Mouse (Mus musculus) Patski (cell line): ENCODE data around the gene Dpp6. TPM values are rescaled to one million over a fixed set of nuclear protein-coding genes. Genes with fewer than 3 reads are reported as not detected.

ENCODE experiments used
- ATAC-seq: fragments of 100-300 bp; one replicate; pipeline ENCODE4 v1.8.0; 2021
- CTCF ChIA-PET: fragments of 350-600 bp; sonication (Branson Sonifier 250); formaldehyde crosslinking; loops from one replicate; lab custom pipeline; 2022; ENCODE audit warnings: inconsistent platforms; lab: Charles Lee
- POLR2A ChIA-PET: fragments of 350-600 bp; sonication (Branson Sonifier 250); formaldehyde crosslinking; loops from one replicate; lab custom pipeline; 2022; ENCODE audit warnings: antibody characterized with exemption, inconsistent platforms; lab: Charles Lee
- DNase-seq: peaks from one replicate; pipeline ENCODE4 v3.0.0-alpha.2; 2011; ENCODE audit warnings: low read depth, low spot score
- H3K27me3 ChIP-seq: fragments of 371-371 bp; one replicate; pipeline ENCODE4 v1.5.1; 2021
- CTCF ChIP-seq: fragments of 100-300 bp; IDR thresholded peaks from one replicate; pipeline ENCODE4 v1.5.1; 2021
- in situ Hi-C: fragments of 300-500 bp; cut with MboI; formaldehyde crosslinking; loops from 3 replicates; pipeline ENCODE4 v1.11.1; 2018; ENCODE audit warnings: low pct_unique_long_range_greater_than_20kb, mixed read lengths
- polyA plus RNA-seq: library from polyadenylated mRNA; unstranded; gene quantifications from one replicate; pipeline ENCODE4 v1.2.3, GENCODE M21; 2021

Dpp6 gene
- polyA plus RNA-seq, 1 experiment from 2014 or later: 0.56 TPM

GRCm38 (mm10) chr5:27621811-27622210, 804.8 kb downstream of the Dpp6 start:
- CTCF ChIA-PET: no interaction called here
- POLR2A ChIA-PET: no interaction called here
- H3K27me3 ChIP-seq: no peaks in the 10 kb centered on the region
- TF ChIP-seq CTCF: no peak
- ATAC-seq (no peak), DNase-seq (no peak)
- in situ Hi-C loops: no loop called here

- no peak for DNase-seq
- ChIA-PET CTCF (no interaction called here), POLR2A (no interaction called here)
- ATAC-seq: no peak
- no peaks in the 10 kb centered on the region for H3K27me3 ChIP-seq
- in situ Hi-C loops: no loop called here
- TF ChIP-seq CTCF: no peak
Measured at GRCm38 (mm10) chr5:27623876-27624275, 806.9 kb downstream of the Dpp6 start.

- TF ChIP-seq CTCF: no peak
- H3K27me3 ChIP-seq: no peaks in the 10 kb centered on the region
- ATAC-seq: no peak
- POLR2A ChIA-PET: no interaction called here
- in situ Hi-C loops: no loop called here
- CTCF ChIA-PET: interaction anchor here (0.9 to 1.2 kb wide), 3 partner anchors 16 to 557 kb away, joined by 3 to 4 read pairs (median 4); no protein-coding TSS in a partner anchor
- no peak for DNase-seq
Measured at GRCm38 (mm10) chr5:27632151-27632550, 815.1 kb downstream of the Dpp6 start.

GRCm38 (mm10) chr5:27635941-27636340, 818.9 kb downstream of the Dpp6 start:
- in situ Hi-C loops: no loop called here
- TF ChIP-seq CTCF: no peak
- H3K27me3 ChIP-seq: no peaks in the 10 kb centered on the region
- CTCF ChIA-PET: no interaction called here
- ATAC-seq (no peak), DNase-seq (no peak)
- POLR2A ChIA-PET: no interaction called here

- no peak for DNase-seq
- ChIA-PET CTCF (no interaction called here), POLR2A (no interaction called here)
- no peak for TF ChIP-seq CTCF
- ATAC-seq: no peak
- H3K27me3 ChIP-seq: no peaks in the 10 kb centered on the region
- in situ Hi-C loops: no loop called here
Measured at GRCm38 (mm10) chr5:27641876-27642275, 824.9 kb downstream of the Dpp6 start.

- no peak for DNase-seq
- no peaks in the 10 kb centered on the region for H3K27me3 ChIP-seq
- ATAC-seq: no peak
- in situ Hi-C loops: no loop called here
- POLR2A ChIA-PET: no interaction called here
- peak; percentile 34 for TF ChIP-seq CTCF
- CTCF ChIA-PET: interaction anchor here (1.4 kb wide), 1 partner anchor 177 kb away, joined by 3 read pairs; no protein-coding TSS in a partner anchor
Measured at GRCm38 (mm10) chr5:27651879-27652814, 835.1 kb downstream of the Dpp6 start.

GRCm38 (mm10) chr5:27656101-27656500, 839.1 kb downstream of the Dpp6 start:
- no peak for ATAC-seq
- H3K27me3 ChIP-seq: no peaks in the 10 kb centered on the region
- ChIA-PET POLR2A (no interaction called here), CTCF (interaction anchor here (1.2 kb wide), 1 partner anchor 21 kb away, joined by 3 read pairs; no protein-coding TSS in a partner anchor)
- DNase-seq: no peak
- in situ Hi-C loops: no loop called here
- TF ChIP-seq CTCF: no peak

GRCm38 (mm10) chr5:27657672-27658071, 840.7 kb downstream of the Dpp6 start:
- POLR2A ChIA-PET: no interaction called here
- ATAC-seq: no peak
- in situ Hi-C loops: no loop called here
- CTCF ChIA-PET: interaction anchor here (1.2 kb wide), 1 partner anchor 9 kb away, joined by 5 read pairs; no protein-coding TSS in a partner anchor
- DNase-seq: no peak
- TF ChIP-seq CTCF: no peak
- no peaks in the 10 kb centered on the region for H3K27me3 ChIP-seq

- TF ChIP-seq CTCF: no peak
- CTCF ChIA-PET: no interaction called here
- DNase-seq (no peak), ATAC-seq (no peak)
- no peaks in the 10 kb centered on the region for H3K27me3 ChIP-seq
- in situ Hi-C loops: no loop called here
- POLR2A ChIA-PET: no interaction called here
Measured at GRCm38 (mm10) chr5:27658165-27658564, 841.2 kb downstream of the Dpp6 start.

GRCm38 (mm10) chr5:27658569-27658968, 841.6 kb downstream of the Dpp6 start:
- in situ Hi-C loops: no loop called here
- DNase-seq (no peak), ATAC-seq (no peak)
- no peak for TF ChIP-seq CTCF
- ChIA-PET POLR2A (no interaction called here), CTCF (no interaction called here)
- H3K27me3 ChIP-seq: no peaks in the 10 kb centered on the region

- in situ Hi-C loops: no loop called here
- TF ChIP-seq CTCF: no peak
- no peak for DNase-seq
- POLR2A ChIA-PET: no interaction called here
- H3K27me3 ChIP-seq: no peaks in the 10 kb centered on the region
- CTCF ChIA-PET: no interaction called here
- ATAC-seq: no peak
Measured at GRCm38 (mm10) chr5:27659019-27659418, 842.0 kb downstream of the Dpp6 start.
